8 mouse cellular contexts compared by ENCODE assay signal in the genomic region with DNA sequence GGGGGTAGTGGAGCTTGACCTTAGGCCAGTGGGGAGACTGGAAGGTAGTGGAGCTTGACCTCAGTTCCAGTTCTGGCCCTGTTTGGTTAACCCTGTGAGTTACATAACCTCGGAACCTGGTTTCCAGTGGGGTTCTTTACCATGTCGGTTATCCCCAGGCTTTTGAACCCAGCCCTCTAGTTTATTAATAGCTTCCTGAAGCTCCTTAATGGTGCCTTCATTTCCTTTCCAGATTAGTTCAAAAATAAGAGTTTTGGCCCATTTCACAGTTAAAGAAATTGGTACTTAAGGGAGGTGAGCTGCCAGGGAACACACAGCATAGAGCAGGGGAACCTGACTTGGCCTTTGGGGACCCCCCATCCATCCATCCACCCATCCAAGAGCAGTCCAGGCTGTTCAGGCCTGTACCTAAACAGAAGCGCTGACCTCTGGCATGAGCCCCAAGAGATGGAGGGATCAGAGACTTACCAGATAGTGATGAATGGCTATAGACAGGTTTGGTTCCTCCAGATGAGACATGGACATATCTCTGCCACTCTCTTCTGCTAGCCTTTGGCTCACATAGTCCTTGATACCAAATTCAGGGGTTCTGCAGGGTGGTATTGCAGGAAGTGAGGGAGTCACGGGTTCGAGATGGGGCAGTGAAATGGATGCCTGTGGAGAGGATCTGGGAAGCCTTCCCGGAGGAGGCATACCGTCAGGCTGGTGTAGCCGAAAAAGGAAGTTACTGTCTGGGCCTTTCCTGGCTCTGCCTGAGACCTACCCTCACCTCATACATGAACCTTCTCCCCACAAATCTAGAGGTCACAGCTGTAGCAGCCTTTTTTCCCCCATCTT. TPM values are rescaled to one million over a fixed set of nuclear protein-coding genes. Genes with fewer than 3 reads are reported as not detected.
DNase-seq lines count a peak whose midpoint lies in the region; ATAC-seq lines count a peak whose summit lies in the region.

No protein-coding gene starts in this region.

- WGBS in heart, embryonic 15.5 days = 51% methylated on average over 8 of the region's 8 CpGs
- 48% methylated on average over 8 of the region's 8 CpGs for WGBS in hindbrain, embryonic 10.5 days
- WGBS in midbrain, embryonic 11.5 days = 51% methylated on average over 8 of the region's 8 CpGs

- H3K27me3 ChIP-seq in heart, embryonic 15.5 days = no peaks in the 10 kb centered on the region
- no peaks in the 10 kb centered on the region; the same call in 1 of the 2 replicates for H3K27me3 ChIP-seq in hindbrain, embryonic 10.5 days (ENCODE audit: insufficient read depth, poor library complexity, severe bottlenecking)
- no peaks in the 10 kb centered on the region for H3K27me3 ChIP-seq in midbrain, embryonic 11.5 days (ENCODE audit: control insufficient read depth, insufficient read depth, low read length)

- no peak for ATAC-seq in heart, embryonic 15.5 days (replicated peaks; ENCODE audit: insufficient number of reproducible peaks, insufficient read depth, low FRiP score, low read depth)
- no peak for ATAC-seq in midbrain, embryonic 11.5 days (ENCODE audit: low FRiP score)

- peak overlapping the region; percentile 74 for H3K4me3 ChIP-seq in heart, embryonic 15.5 days
- peak overlapping the region; percentile 90 for H3K4me3 ChIP-seq in hindbrain, embryonic 10.5 days
- peak overlapping the region; percentile 60 for H3K4me3 ChIP-seq in midbrain, embryonic 11.5 days (ENCODE audit: low read depth, low read length)

- intact Hi-C loops in heart, postnatal 25 days (cut with DNase I) = loop anchor here (1.0 kb wide), 2 partner anchors 16 to 28 kb away; no protein-coding TSS in a partner anchor
- intact Hi-C loops in left cerebral cortex, postnatal 36 days (cut with DNase I) = loop anchor here (2.0 kb wide), 2 partner anchors 16 to 156 kb away; no protein-coding TSS in a partner anchor

- peaks cover 22% of the 10 kb centered on the region for H3K36me3 ChIP-seq in heart, embryonic 15.5 days
- peaks cover 45% of the 10 kb centered on the region for H3K36me3 ChIP-seq in hindbrain, embryonic 10.5 days
- H3K36me3 ChIP-seq in midbrain, embryonic 11.5 days (ENCODE audit: control insufficient read depth, insufficient read depth, low read length) = peaks cover 4% of the 10 kb centered on the region; the same call in 1 of the 2 replicates

- no peak overlapping the region for H3K27ac ChIP-seq in heart, embryonic 15.5 days
- peak overlapping the region; percentile 96 for H3K27ac ChIP-seq in hindbrain, embryonic 10.5 days
- H3K27ac ChIP-seq in midbrain, embryonic 11.5 days (ENCODE audit: low read depth, low read length) = no peak overlapping the region

- peaks cover 32% of the 10 kb centered on the region for H3K4me1 ChIP-seq in heart, embryonic 15.5 days (replicated peaks)
- H3K4me1 ChIP-seq in hindbrain, embryonic 10.5 days (replicated peaks) = peaks cover 47% of the 10 kb centered on the region
- peaks cover 23% of the 10 kb centered on the region for H3K4me1 ChIP-seq in midbrain, embryonic 11.5 days (ENCODE audit: control insufficient read depth, insufficient read depth, low read length)

- peak overlapping the region; percentile 76 for H3K9ac ChIP-seq in heart, embryonic 15.5 days
- peak overlapping the region; percentile 70 for H3K9ac ChIP-seq in midbrain, embryonic 11.5 days (ENCODE audit: low read length)

- peak overlapping the region; percentile 100 for H3K4me2 ChIP-seq in heart, embryonic 15.5 days
- peak overlapping the region; percentile 90 for H3K4me2 ChIP-seq in midbrain, embryonic 11.5 days

- no peak for DNase-seq in heart, postnatal 25 days (ENCODE audit: low spot score)
- peak; percentile 24 for DNase-seq in Muller cell, postnatal 12 days (ENCODE audit: inconsistent ontology term)
- no peak for DNase-seq in hindbrain, embryonic 10.5 days (ENCODE audit: low spot score)
- DNase-seq in midbrain, embryonic 11.5 days (ENCODE audit: low spot score, missing footprints) = peak; percentile 92
- no peak for DNase-seq in left cerebral cortex, postnatal 36 days (ENCODE audit: low spot score in 2 of 2)
- DNase-seq in spleen, postnatal 14 days (ENCODE audit: low spot score in 2 of 2) = no peak
- DNase-seq in layer of hippocampus, adult 18-20 months (ENCODE audit: low spot score in 2 of 2) = no peak

- H3K9me3 ChIP-seq in heart, embryonic 15.5 days (replicated peaks) = no peaks in the 10 kb centered on the region
- H3K9me3 ChIP-seq in hindbrain, embryonic 10.5 days = no peaks in the 10 kb centered on the region
- H3K9me3 ChIP-seq in midbrain, embryonic 11.5 days (ENCODE audit: control insufficient read depth, low read length) = no peaks in the 10 kb centered on the region

RNA-seq across cellular contexts. Expression of a gene that starts 1.3 kb away (rescaled TPM):
- polyA plus RNA-seq in heart, embryonic 15.5 days (2015; fragmentation: Nextera tagmentation; extraction: Ambion mirVana) = 16.2 and 20.4 TPM in 2 replicates
- 1 to 10 TPM in 1 of 2 experiments, under 1 TPM in 1; 0.75 to 1.4 TPM for total RNA-seq in heart, postnatal 25 days (2021)
- 29.5 and 33.9 TPM in 2 replicates for polyA plus RNA-seq in hindbrain, embryonic 10.5 days (2016; fragmentation: Nextera tagmentation; extraction: Ambion mirVana)
- 32.6 and 33.8 TPM in 2 replicates for polyA plus RNA-seq in midbrain, embryonic 11.5 days (2014; fragmentation: Nextera tagmentation; extraction: Ambion mirVana)
- 100 to 1,000 TPM; 159 to 192 TPM for total RNA-seq in left cerebral cortex, postnatal 36 days (2021)
- 100 to 1,000 TPM; 170 to 178 TPM for total RNA-seq in layer of hippocampus, adult 18-20 months (2021)

RNA-seq across cellular contexts. Expression of a gene that starts 11.5 kb away (rescaled TPM):
- 806 and 862 TPM in 2 replicates for polyA plus RNA-seq in heart, embryonic 15.5 days (2015; fragmentation: Nextera tagmentation; extraction: Ambion mirVana)
- total RNA-seq in heart, postnatal 25 days (2021) = 100 to 1,000 TPM; 188 to 192 TPM
- 305 and 403 TPM in 2 replicates for polyA plus RNA-seq in hindbrain, embryonic 10.5 days (2016; fragmentation: Nextera tagmentation; extraction: Ambion mirVana)
- polyA plus RNA-seq in midbrain, embryonic 11.5 days (2014; fragmentation: Nextera tagmentation; extraction: Ambion mirVana) = 360 and 382 TPM in 2 replicates
- total RNA-seq in left cerebral cortex, postnatal 36 days (2021) = 10 to 100 TPM; 19.3 to 25.0 TPM
- 10 to 100 TPM; 23.8 to 27.0 TPM for total RNA-seq in layer of hippocampus, adult 18-20 months (2021)

RNA-seq across cellular contexts. Expression of a gene that starts 15.5 kb away (rescaled TPM):
- 15.1 and 24.5 TPM in 2 replicates for polyA plus RNA-seq in heart, embryonic 15.5 days (2015; fragmentation: Nextera tagmentation; extraction: Ambion mirVana)
- total RNA-seq in heart, postnatal 25 days (2021) = 1 to 10 TPM; 4.1 to 4.8 TPM
- polyA plus RNA-seq in hindbrain, embryonic 10.5 days (2016; fragmentation: Nextera tagmentation; extraction: Ambion mirVana) = 23.8 and 24.7 TPM in 2 replicates
- polyA plus RNA-seq in midbrain, embryonic 11.5 days (2014; fragmentation: Nextera tagmentation; extraction: Ambion mirVana) = 9.1 and 10.3 TPM in 2 replicates
- 10 to 100 TPM; 23.7 to 31.5 TPM for total RNA-seq in left cerebral cortex, postnatal 36 days (2021)
- total RNA-seq in layer of hippocampus, adult 18-20 months (2021) = 10 to 100 TPM; 32.4 to 34.4 TPM

RNA-seq across cellular contexts. Expression of a gene that starts 15.6 kb away (rescaled TPM):
- 0.53 TPM in 1 of 2 replicates, not detected in the other for polyA plus RNA-seq in heart, embryonic 15.5 days (2015; fragmentation: Nextera tagmentation; extraction: Ambion mirVana)
- total RNA-seq in heart, postnatal 25 days (2021) = under 1 TPM in 1 of 2 experiments, not detected in 1; 0.18 TPM
- 0.29 and 0.38 TPM in 2 replicates for polyA plus RNA-seq in hindbrain, embryonic 10.5 days (2016; fragmentation: Nextera tagmentation; extraction: Ambion mirVana)
- 0.11 TPM in 1 of 2 replicates, not detected in the other for polyA plus RNA-seq in midbrain, embryonic 11.5 days (2014; fragmentation: Nextera tagmentation; extraction: Ambion mirVana)
- under 1 TPM in 1 of 2 experiments, not detected in 1; 0.97 TPM for total RNA-seq in left cerebral cortex, postnatal 36 days (2021)
- under 1 TPM in 1 of 2 experiments, not detected in 1; 0.52 TPM for total RNA-seq in layer of hippocampus, adult 18-20 months (2021)

RNA-seq across cellular contexts. Expression of a gene that starts 19.7 kb away (rescaled TPM):
- polyA plus RNA-seq in heart, embryonic 15.5 days (2015; fragmentation: Nextera tagmentation; extraction: Ambion mirVana) = 29.9 and 30.3 TPM in 2 replicates
- total RNA-seq in heart, postnatal 25 days (2021) = 10 to 100 TPM; 15.6 to 16.9 TPM
- polyA plus RNA-seq in hindbrain, embryonic 10.5 days (2016; fragmentation: Nextera tagmentation; extraction: Ambion mirVana) = 64.1 and 68.0 TPM in 2 replicates
- polyA plus RNA-seq in midbrain, embryonic 11.5 days (2014; fragmentation: Nextera tagmentation; extraction: Ambion mirVana) = 58.3 and 62.7 TPM in 2 replicates
- 10 to 100 TPM; 39.5 to 42.1 TPM for total RNA-seq in left cerebral cortex, postnatal 36 days (2021)
- 10 to 100 TPM; 36.2 to 37.5 TPM for total RNA-seq in layer of hippocampus, adult 18-20 months (2021)

Comparison
In these comparisons a context has a peak if more than half of its experiments do, and no peak if none do; other contexts are left out.
1. DNase-seq: peak in Muller cell, postnatal 12 days (single experiment) and midbrain, embryonic 11.5 days (single experiment); none in heart, postnatal 25 days (single experiment), hindbrain, embryonic 10.5 days (single experiment), left cerebral cortex, postnatal 36 days (0 of 2), spleen, postnatal 14 days (0 of 2) and layer of hippocampus, adult 18-20 months (0 of 2).
2. RNA of a gene that starts 1.3 kb away (total RNA-seq): 159 to 192 TPM in left cerebral cortex, postnatal 36 days and 170 to 178 TPM in layer of hippocampus, adult 18-20 months; 0.75 to 1.4 TPM in heart, postnatal 25 days; every median in the first group is over 10 times any median in the second.
3. RNA of a gene that starts 11.5 kb away (total RNA-seq): 188 to 192 TPM in heart, postnatal 25 days; 23.8 to 27.0 TPM in layer of hippocampus, adult 18-20 months and 19.3 to 25.0 TPM in left cerebral cortex, postnatal 36 days; every median in the first group is over 4 times any median in the second.
4. RNA of a gene that starts 15.5 kb away (total RNA-seq): 32.4 to 34.4 TPM in layer of hippocampus, adult 18-20 months and 23.7 to 31.5 TPM in left cerebral cortex, postnatal 36 days; 4.1 to 4.8 TPM in heart, postnatal 25 days; every median in the first group is over 4 times any median in the second.
5. Peak in every context shown above with its lines, with median percentiles within 50 percentile points of each other: H3K4me3 ChIP-seq.